Mouse (Mus musculus) CD8-positive naive resting alpha-beta T cell, adult 57 days (primary cell): ENCODE results near the gene Mybpc2. TPM values are rescaled to one million over a fixed set of nuclear protein-coding genes. Genes with fewer than 3 reads are reported as not detected.

ENCODE experiments used
- total RNA-seq: library from RNA; stranded (reverse); gene quantifications from one replicate; pipeline ENCODE4 v1.2.4, GENCODE M21; 2023

The Mybpc2 gene
- 0.64 TPM for total RNA-seq

GRCm38 (mm10) chr7:44524502-44524901 is at the start of gene Mybpc2:
Mybpc2 (minus strand) TSS chr7:44524656.

GRCm38 (mm10) chr7:44572213-44572701 is 47.8 kb upstream of the Mybpc2 start, which contains the start of gene Napsa:
Napsa (plus strand) TSS chr7:44572380.

GRCm38 (mm10) chr7:44553826-44554225 is 29.4 kb upstream of the Mybpc2 start, which contains the start of gene Nr1h2:
Nr1h2 (minus strand) TSS chr7:44553951.

GRCm38 (mm10) chr7:44548497-44549087 is 24.1 kb upstream of the Mybpc2 start, which contains the start of gene Pold1:
Pold1 (minus strand) TSS chr7:44548849.

GRCm38 (mm10) chr7:44531946-44532732 is 7.7 kb upstream of the Mybpc2 start, which contains the start of gene Spib:
Spib (minus strand) TSS chr7:44532071.

GRCm38 (mm10) chr7:44495992-44496770 is 28.3 kb downstream of the Mybpc2 start, which contains the start of the genes Emc10 and Fam71e1:
Emc10 (minus strand) TSS chr7:44496529.
Fam71e1 (plus strand) TSS chr7:44496581.

GRCm38 (mm10) chr7:44467811-44468411 is 56.5 kb downstream of the Mybpc2 start, which contains the start of gene Josd2:
Josd2 (plus strand) TSS chr7:44467980.

GRCm38 (mm10) chr7:44465111-44465510 is 59.3 kb downstream of the Mybpc2 start, which contains the start of gene Aspdh:
Aspdh (plus strand) TSS chr7:44465391.

Other genes with a start within 250 kb of the Mybpc2 start
- 0.89 TPM for gene Clec11a, start 217.8 kb downstream of the Mybpc2 start, total RNA-seq
- gene Shank1, start 214.4 kb downstream of the Mybpc2 start, total RNA-seq, result 2.8 TPM
- not detected for gene Syt3, start 140.6 kb downstream of the Mybpc2 start, total RNA-seq
- not detected for gene 1700008O03Rik, start 138.8 kb downstream of the Mybpc2 start, total RNA-seq
- gene Lrrc4b, start 95.6 kb downstream of the Mybpc2 start, total RNA-seq, result not detected
- gene Aspdh, start 59.3 kb downstream of the Mybpc2 start, total RNA-seq, result not detected
- 46.8 TPM for gene Josd2, start 56.7 kb downstream of the Mybpc2 start, total RNA-seq
- 96.1 TPM for gene Emc10, start 28.1 kb downstream of the Mybpc2 start, total RNA-seq
- 7.1 TPM for gene Fam71e1, start 28.1 kb downstream of the Mybpc2 start, total RNA-seq
- 27.7 TPM for gene Spib, start 7.4 kb upstream of the Mybpc2 start, total RNA-seq
- gene Pold1, start 24.2 kb upstream of the Mybpc2 start, total RNA-seq, result 57.8 TPM
- gene Nr1h2, start 29.3 kb upstream of the Mybpc2 start, total RNA-seq, result 263 TPM
- 37.0 TPM for gene Napsa, start 47.7 kb upstream of the Mybpc2 start, total RNA-seq
- 3.1 TPM for gene Kcnc3, start 66.0 kb upstream of the Mybpc2 start, total RNA-seq
- not detected for gene Myh14, start 146.2 kb upstream of the Mybpc2 start, total RNA-seq
- not detected for gene Izumo2, start 184.1 kb upstream of the Mybpc2 start, total RNA-seq
- 74.9 TPM for gene Vrk3, start 223.8 kb upstream of the Mybpc2 start, total RNA-seq
- 1.3 TPM for gene Zfp473, start 226.4 kb upstream of the Mybpc2 start, total RNA-seq